8 mouse cellular contexts compared by ENCODE assay signal in genomic region chr17:47736856-47737255, GRCm38 (mm10). TPM values are rescaled to one million over a fixed set of nuclear protein-coding genes. Genes with fewer than 3 reads are reported as not detected.
DNase-seq lines count a peak whose midpoint lies in the region; ATAC-seq and TF ChIP-seq lines count a peak whose summit lies in the region.

Gene Tfeb (plus strand): TSS chr17:47737030.

- peak within 1 kb of the TSS; percentile 95 for H3K4me2 ChIP-seq in hindbrain, postnatal 0 days (ENCODE audit: low read depth, low read length)

- peak; percentile 54 for TF ChIP-seq CTCF in cortical plate, adult 2 months (IDR thresholded peaks at IDR 0.05; ENCODE audit: extremely low read depth, insufficient read depth, low read length)
- peak; percentile 80 for TF ChIP-seq CTCF in hindbrain, postnatal 0 days (IDR thresholded peaks at IDR 0.05; ENCODE audit: low read depth)
- TF ChIP-seq CTCF in left cerebral cortex, adult 2 months (IDR thresholded peaks at IDR 0.05) = no peak; the same call in none of the 2 replicates

- intact Hi-C loops in left cerebral cortex, adult 2 months (cut with DNase I) = loop anchor here (2.0 to 5.0 kb wide), 2 partner anchors 56 to 365 kb away; no protein-coding TSS in a partner anchor

- H3K4me3 ChIP-seq in cortical plate, adult 2 months (ENCODE audit: insufficient read depth, low read length) = peak within 1 kb of the TSS; percentile 54
- H3K4me3 ChIP-seq in hindbrain, postnatal 0 days (ENCODE audit: low read length) = peak within 1 kb of the TSS; percentile 61
- peak within 1 kb of the TSS; percentile 76 for H3K4me3 ChIP-seq in left cerebral cortex, adult 2 months
- H3K4me3 ChIP-seq in macrophage (ENCODE audit: inconsistent target) = peak within 1 kb of the TSS; percentile 67

- 2% methylated on average over 43 of the region's 47 CpGs for WGBS in hindbrain, postnatal 0 days
- WGBS in macrophage (ENCODE audit: missing documents) = 2% methylated on average over 11 of the region's 47 CpGs

- TF ChIP-seq POLR2A in cortical plate, adult 2 months (IDR thresholded peaks at IDR 0.05; ENCODE audit: extremely low read depth, insufficient read depth, low read length) = 0 out of 2 replicates have a peak, but pooled peaks have one; percentile 26

- DNase-seq in adipocyte (ENCODE audit: low spot score) = peak; percentile 94
- DNase-seq in gastrocnemius, adult 8-10 months (ENCODE audit: low spot score in 2 of 2) = peak; percentile 96
- peak; percentile 96 for DNase-seq in hindbrain, postnatal 0 days (ENCODE audit: low spot score)
- DNase-seq in left cerebral cortex, adult 2 months (ENCODE audit: extremely low spot score in 1 of 2, low spot score in 2 of 2) = peak; percentile 98
- DNase-seq in retina, postnatal 7 days (ENCODE audit: low read depth, low spot score) = peak; percentile 87
- peak; percentile 93 to 95 for DNase-seq in urinary bladder, adult 18-20 months (ENCODE audit: low spot score in 2 of 2)

- peak within 1 kb of the TSS; percentile 91 for H3K27ac ChIP-seq in cortical plate, adult 2 months (ENCODE audit: insufficient read depth, low read length)
- peak within 1 kb of the TSS; percentile 69 for H3K27ac ChIP-seq in hindbrain, postnatal 0 days
- peak within 1 kb of the TSS; percentile 87 for H3K27ac ChIP-seq in left cerebral cortex, adult 2 months
- H3K27ac ChIP-seq in macrophage = peak within 1 kb of the TSS; percentile 59

- no peaks in the 10 kb centered on the region for H3K27me3 ChIP-seq in hindbrain, postnatal 0 days (ENCODE audit: insufficient read depth, low read length)

- H3K4me1 ChIP-seq in cortical plate, adult 2 months (ENCODE audit: control insufficient read depth, insufficient read depth, low read length) = no peaks in the 10 kb centered on the region; the same call in 1 of the 2 replicates
- H3K4me1 ChIP-seq in hindbrain, postnatal 0 days (ENCODE audit: insufficient read depth, low read length) = 0 out of 2 replicates have a peak, but pooled peaks cover 5% of the 10 kb centered on the region

- peak; percentile 74 for ATAC-seq in hindbrain, postnatal 0 days

- H3K9ac ChIP-seq in hindbrain, postnatal 0 days (replicated peaks; ENCODE audit: low read length) = peak within 1 kb of the TSS; percentile 53

- no peaks in the 10 kb centered on the region for H3K9me3 ChIP-seq in hindbrain, postnatal 0 days (ENCODE audit: low read length)

- no peaks in the 10 kb centered on the region for H3K36me3 ChIP-seq in hindbrain, postnatal 0 days (ENCODE audit: insufficient read depth, low read length)
- H3K36me3 ChIP-seq in macrophage (ENCODE audit: inconsistent target) = no peaks in the 10 kb centered on the region

- peaks cover 35% of the 10 kb centered on the region for H3K79me2 ChIP-seq in macrophage (ENCODE audit: inconsistent target)

RNA-seq across cellular contexts. Expression of gene Tfeb, which starts in this region (rescaled TPM):
- 11.1 and 11.4 TPM in 2 replicates for polyA plus RNA-seq in cortical plate, adult 2 months (2012; rRNA removed)
- 100 to 1,000 TPM; 102 to 107 (median 103) TPM for total RNA-seq in gastrocnemius, adult 8-10 months (2022)
- total RNA-seq in hindbrain, postnatal 0 days (2014; rRNA removed) = 10.0 and 13.2 TPM in 2 replicates
- 6.6 TPM in 2 replicates for polyA plus RNA-seq in hindbrain, postnatal 0 days (2015; fragmentation: Nextera tagmentation; extraction: Ambion mirVana)
- total RNA-seq in left cerebral cortex, adult 2 months (2021) = 10 to 100 TPM; 10.0 to 10.6 TPM
- 100 to 1,000 TPM in 6 of 26 experiments, 10 to 100 TPM in 16, 1 to 10 TPM in 4; 5.7 to 136 (median 54.5) TPM for total RNA-seq in macrophage (2018; cell fraction: chromatin; rRNA removed)
- 10 to 100 TPM in 24 of 26 experiments, 1 to 10 TPM in 2; 6.8 to 49.1 (median 37.2) TPM for total RNA-seq in macrophage (2018; cell fraction: cytosol; rRNA removed)
- total RNA-seq in macrophage (2018; cell fraction: nucleus; rRNA removed) = 10 to 100 TPM; 11.7 to 97.4 (median 40.8) TPM
- polyA plus RNA-seq in macrophage (2018) = 15.5 to 41.8 TPM (median 22.8 TPM) in 3 replicates

Comparison
In these comparisons a context has a peak if more than half of its experiments do, and no peak if none do; other contexts are left out.
1. Peak in every context shown above with its lines: DNase-seq, ATAC-seq, H3K4me3 ChIP-seq and H3K27ac ChIP-seq.